Mouse (Mus musculus): ENCODE results near the gene Wdr20.

The Wdr20 gene

DNA sequence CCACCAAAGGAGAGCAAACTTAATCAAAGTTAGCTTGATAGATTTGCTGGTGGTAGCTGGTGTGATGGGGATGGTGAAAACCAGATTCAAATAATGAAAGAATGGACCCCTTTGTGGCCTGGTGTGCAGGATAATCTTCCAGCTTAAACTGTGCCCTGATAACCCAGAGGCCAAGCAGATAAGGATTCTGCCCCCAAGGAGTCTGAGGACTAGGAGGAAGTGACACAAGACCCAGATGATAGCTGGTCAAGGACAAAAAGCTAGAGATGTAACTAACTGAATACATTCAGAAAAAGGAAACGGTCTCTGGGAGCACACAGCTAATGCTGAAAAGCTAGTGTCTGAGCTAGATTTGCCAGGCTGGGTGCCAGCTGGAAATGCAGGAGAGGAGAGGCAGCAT lies 114.2 kb downstream of the Wdr20 start:
- no peak for DNase-seq (ENCODE audit: low spot score in 2 of 2)
